Mouse (Mus musculus) gastrocnemius, postnatal 14 days (tissue): ENCODE results near the gene Lrrc75a. TPM values are rescaled to one million over a fixed set of nuclear protein-coding genes. Genes with fewer than 3 reads are reported as not detected.

ENCODE experiments used
- DNase-seq: peaks from one replicate; pipeline ENCODE4 v3.0.0; 2021; ENCODE audit warnings: mixed read lengths
- intact Hi-C: fragments of 180-260 bp; cut with DNase I; formaldehyde crosslinking; loops from one replicate; pipeline ENCODE4 v1.15.1; 2025; ENCODE audit warnings: low total_unique reads
- total RNA-seq, 2 experiments: library from RNA; stranded (reverse); gene quantifications; 2 replicates each; pipeline ENCODE4 v1.2.3; 2021

The Lrrc75a gene
- total RNA-seq, 2 experiments from 2014 or later = 7.2 to 8.8 TPM

GRCm38 (mm10) chr11:62604886-62605618 is 43.3 kb downstream of the Lrrc75a start:
- no peak for DNase-seq
- intact Hi-C loops = no loop called here

GRCm38 (mm10) chr11:62604123-62604706 is 44.1 kb downstream of the Lrrc75a start:
- no peak for DNase-seq
- intact Hi-C loops = no loop called here

DNA sequence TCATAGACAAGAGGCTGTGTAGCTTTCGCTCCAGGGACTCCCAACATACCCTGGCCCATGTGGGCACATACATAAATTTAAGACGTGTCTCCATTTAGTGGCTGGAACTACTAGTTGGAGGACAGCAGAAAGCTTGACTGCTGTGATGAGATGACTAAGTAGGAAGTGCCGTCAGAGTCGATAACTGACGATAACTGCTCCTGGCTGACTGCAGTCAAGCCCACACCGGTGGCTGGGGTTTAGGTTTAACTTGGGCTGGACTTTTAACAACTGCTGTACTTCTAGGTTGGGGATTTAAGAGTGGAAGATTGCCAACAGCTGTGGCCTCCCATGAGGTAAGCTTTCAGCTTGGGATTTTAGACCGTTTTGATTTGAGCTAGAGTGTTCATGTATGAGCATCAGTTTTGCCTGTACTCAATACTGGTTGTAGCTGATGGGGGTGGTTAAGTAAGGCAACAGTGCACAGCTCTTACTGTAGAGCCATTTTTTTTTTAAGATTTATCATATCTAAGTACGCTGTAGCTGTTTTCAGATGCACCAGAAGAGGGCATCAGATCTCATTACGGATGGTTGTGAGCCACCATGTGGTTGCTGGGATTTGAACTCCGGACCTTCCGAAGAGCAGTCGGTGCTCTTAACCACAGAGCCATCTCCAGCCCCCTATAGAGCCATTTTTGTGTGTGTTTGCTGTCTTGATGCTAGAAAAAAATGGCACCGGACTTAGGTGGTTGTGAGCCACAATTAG is 44.8 kb downstream of the Lrrc75a start:
- no peak for DNase-seq
- intact Hi-C loops = no loop called here

- intact Hi-C loops = no loop called here
- peak; percentile 96 for DNase-seq
These were observed 45.6 kb downstream of the Lrrc75a start for GRCm38 (mm10) chr11:62602619-62603311.

- intact Hi-C loops = no loop called here
- no peak for DNase-seq
These were observed 46.3 kb downstream of the Lrrc75a start for GRCm38 (mm10) chr11:62601732-62602618.

DNA sequence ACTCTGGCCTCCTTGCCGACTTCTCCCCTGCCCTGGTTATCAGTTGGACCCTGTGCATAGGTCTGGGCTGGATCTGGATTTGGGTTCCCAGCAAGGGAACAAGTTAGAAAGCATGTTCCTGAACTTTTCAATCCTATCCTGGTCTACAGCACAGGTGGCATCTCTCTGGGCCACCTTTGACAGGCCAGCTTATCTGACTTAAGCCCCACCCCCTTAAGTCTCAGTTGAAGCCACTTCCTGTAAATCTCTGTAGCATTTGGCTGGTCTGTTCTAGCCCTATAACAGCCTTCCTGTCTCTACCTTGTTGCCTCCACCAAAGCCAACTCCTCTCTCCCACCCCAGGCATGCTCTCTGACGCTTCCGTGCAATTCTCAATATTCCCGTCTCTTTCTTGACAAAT is 49.8 kb downstream of the Lrrc75a start:
- DNase-seq = no peak
- intact Hi-C loops = no loop called here

GRCm38 (mm10) chr11:62591904-62592575 is 56.3 kb downstream of the Lrrc75a start:
- intact Hi-C loops = no loop called here
- no peak for DNase-seq

DNA sequence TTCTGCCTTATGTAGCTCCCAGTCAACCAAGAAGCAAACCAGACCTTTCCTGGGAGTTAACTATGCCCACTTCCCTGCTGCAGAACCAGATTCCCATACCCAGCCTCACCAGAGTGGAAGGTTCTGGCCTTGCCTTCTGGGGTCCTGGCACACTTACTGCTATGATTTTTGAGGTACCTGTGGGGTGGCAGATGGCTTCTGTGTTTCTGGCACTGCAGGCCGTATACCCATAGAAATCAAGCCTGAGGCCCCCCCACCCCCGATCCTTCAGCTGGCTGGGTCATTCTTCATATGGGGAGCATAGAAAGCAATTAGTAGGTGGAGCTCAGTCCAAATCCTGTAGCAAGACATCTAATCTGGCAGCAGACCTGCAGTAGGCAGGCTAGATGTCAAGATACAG is 57.3 kb downstream of the Lrrc75a start:
- intact Hi-C loops = no loop called here
- no peak for DNase-seq

- no peak for DNase-seq
- intact Hi-C loops = no loop called here
These were observed 58.9 kb downstream of the Lrrc75a start for GRCm38 (mm10) chr11:62589391-62589790.

- intact Hi-C loops = no loop called here
- DNase-seq = no peak
These were observed 61.3 kb downstream of the Lrrc75a start for GRCm38 (mm10) chr11:62587034-62587433.

DNA sequence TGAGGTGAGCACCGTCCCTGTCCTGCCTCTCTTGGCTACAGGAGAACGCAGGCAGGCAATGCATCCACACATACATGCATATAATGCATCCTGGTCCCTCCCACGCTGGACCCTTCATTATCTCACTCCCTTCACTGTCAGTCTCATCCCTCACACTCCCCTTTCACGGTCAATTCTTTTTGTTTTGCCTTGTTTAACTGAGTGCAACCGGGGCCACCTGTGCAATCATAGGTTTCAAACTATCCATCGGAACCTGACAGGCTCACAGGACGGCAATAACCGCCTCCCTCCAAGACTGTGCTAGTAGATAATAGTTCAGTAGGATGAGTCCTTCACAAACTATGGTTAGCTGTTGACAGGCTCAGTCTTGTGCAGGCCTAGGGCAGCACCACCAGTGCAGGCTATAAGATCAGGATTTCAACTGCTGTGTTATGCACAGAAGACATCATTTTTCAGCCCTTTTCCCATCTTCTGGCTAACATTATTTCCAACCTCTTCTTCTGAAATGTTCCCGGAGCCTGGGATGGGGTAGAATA is 63.6 kb downstream of the Lrrc75a start:
- intact Hi-C loops = no loop called here
- DNase-seq = no peak

- intact Hi-C loops = no loop called here
- DNase-seq = no peak
These were observed 65.3 kb downstream of the Lrrc75a start for GRCm38 (mm10) chr11:62583031-62583430.

GRCm38 (mm10) chr11:62576530-62577152 is 71.7 kb downstream of the Lrrc75a start:
- intact Hi-C loops = no loop called here
- peak; percentile 16 for DNase-seq

DNA sequence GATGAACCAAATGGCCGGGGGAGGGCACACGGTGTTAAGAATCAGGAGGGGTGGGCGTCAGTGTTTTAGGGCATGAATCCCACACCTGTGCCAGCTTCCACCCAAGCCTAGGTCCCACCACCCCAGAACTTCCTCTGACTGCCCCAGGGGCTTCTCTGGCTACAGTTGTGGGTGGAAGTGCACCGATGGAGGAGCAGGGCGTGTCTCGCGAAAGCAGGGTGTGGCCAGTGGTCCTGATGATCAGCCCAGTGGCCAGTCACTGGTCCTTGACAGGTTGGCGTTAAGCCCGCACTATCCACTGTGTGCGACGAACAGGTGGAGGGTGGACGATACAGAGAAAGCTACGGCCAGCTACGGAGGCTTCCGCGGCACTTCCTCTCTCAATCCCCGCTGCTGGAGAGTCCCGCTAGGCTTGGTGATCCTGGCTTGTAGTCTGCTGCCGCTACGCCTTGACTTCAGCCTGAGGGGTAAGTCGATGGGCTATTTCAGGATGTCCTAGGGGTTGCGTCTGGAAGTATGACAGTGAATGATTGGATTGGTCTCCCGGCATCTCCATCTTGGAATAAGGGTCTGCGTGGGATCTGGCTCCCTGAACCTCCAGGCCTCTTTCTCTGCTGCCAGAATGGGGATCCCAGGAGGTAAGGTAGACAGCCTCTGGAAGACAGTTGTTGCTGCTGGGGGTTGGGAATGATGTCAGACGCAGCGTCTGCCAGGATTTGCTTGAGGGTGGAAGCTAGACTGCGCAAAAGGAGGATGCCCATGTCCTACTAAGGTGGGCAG is 72.5 kb downstream of the Lrrc75a start:
- DNase-seq = peak; percentile 54
- intact Hi-C loops = no loop called here

- DNase-seq = peak; percentile 83
- intact Hi-C loops = no loop called here
These were observed 73.0 kb downstream of the Lrrc75a start for GRCm38 (mm10) chr11:62575297-62575658.

- DNase-seq = no peak
- intact Hi-C loops = no loop called here
These were observed 73.6 kb downstream of the Lrrc75a start for GRCm38 (mm10) chr11:62574703-62575085.

DNA sequence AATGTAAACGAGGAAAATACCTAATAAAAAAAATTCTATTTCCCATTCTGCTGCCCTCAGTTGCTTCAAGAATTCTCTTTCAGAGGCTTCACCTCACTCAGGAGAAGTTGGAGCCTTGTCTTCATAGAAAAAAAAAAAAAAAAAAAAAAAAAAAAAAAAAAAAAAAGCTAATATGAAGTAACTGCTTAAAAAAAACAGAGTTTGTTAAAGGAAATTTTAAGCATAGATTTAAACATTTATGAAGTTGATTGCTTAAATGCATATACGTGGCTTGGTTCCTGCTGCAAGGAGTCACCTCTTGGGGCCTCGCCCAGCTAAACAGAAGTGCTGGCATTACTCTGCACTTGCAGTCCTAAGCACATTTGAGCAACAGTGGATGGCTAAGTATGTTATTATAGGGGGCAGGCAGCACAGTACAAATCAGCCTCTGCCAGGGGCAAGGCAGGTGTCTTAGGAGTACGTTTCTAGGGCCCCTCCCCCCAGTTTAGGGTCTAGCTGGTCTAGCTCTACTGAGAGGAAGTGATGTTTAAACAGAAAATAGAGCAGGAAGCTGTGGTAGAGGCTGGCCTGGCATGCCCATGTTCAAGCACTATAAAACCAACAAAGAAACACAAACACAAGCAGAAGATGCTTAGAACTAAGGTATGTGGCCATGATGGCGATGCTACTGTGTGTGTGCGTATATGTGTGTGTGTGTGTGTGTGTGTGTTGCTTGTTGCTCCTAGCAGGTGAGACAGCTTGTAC is 74.2 kb downstream of the Lrrc75a start, which contains the start of gene Trpv2:
Gene Trpv2, plus strand, starts transcription at position 528 of the 744 bp plus-strand sequence.
- DNase-seq = no peak
- intact Hi-C loops = no loop called here
